Mouse (Mus musculus): ENCODE results near the gene Ppm1a. TPM values are rescaled to one million over a fixed set of nuclear protein-coding genes. Genes with fewer than 3 reads are reported as not detected.

Ppm1a gene
- total RNA-seq, 2 experiments from 2014 or later = 253 to 266 TPM

GRCm38 (mm10) chr12:72820940-72821431, 63.7 kb downstream of the Ppm1a start:
- no peak for DNase-seq (ENCODE audit: low spot score in 2 of 2)

- no peak for DNase-seq (ENCODE audit: low spot score in 2 of 2)
Observed at GRCm38 (mm10) chr12:72821589-72821988, 64.3 kb downstream of the Ppm1a start.

- DNase-seq (ENCODE audit: low spot score in 2 of 2) = no peak
Observed at GRCm38 (mm10) chr12:72825656-72826055, 68.4 kb downstream of the Ppm1a start.

- DNase-seq (ENCODE audit: low spot score in 2 of 2) = no peak
Observed at GRCm38 (mm10) chr12:72828846-72829556, 71.7 kb downstream of the Ppm1a start.

- DNase-seq (ENCODE audit: low spot score in 2 of 2) = no peak
Observed at GRCm38 (mm10) chr12:72829777-72830176, 72.5 kb downstream of the Ppm1a start.

GRCm38 (mm10) chr12:72830317-72830716, 73.1 kb downstream of the Ppm1a start:
- DNase-seq (ENCODE audit: low spot score in 2 of 2) = peak; percentile 19 to 69

- DNase-seq (ENCODE audit: low spot score in 2 of 2) = peak; percentile 62 to 68
Observed at GRCm38 (mm10) chr12:72831711-72832432, 74.6 kb downstream of the Ppm1a start.

GRCm38 (mm10) chr12:72834773-72835517, 77.7 kb downstream of the Ppm1a start:
- no peak for DNase-seq (ENCODE audit: low spot score in 2 of 2)

- no peak for DNase-seq (ENCODE audit: low spot score in 2 of 2)
Observed at GRCm38 (mm10) chr12:72835518-72836015, 78.3 kb downstream of the Ppm1a start.

- DNase-seq (ENCODE audit: low spot score in 2 of 2) = no peak
Observed at GRCm38 (mm10) chr12:72837302-72837701, 80.0 kb downstream of the Ppm1a start.

- no peak for DNase-seq (ENCODE audit: low spot score in 2 of 2)
Observed at GRCm38 (mm10) chr12:72841500-72841899, 84.2 kb downstream of the Ppm1a start.

GRCm38 (mm10) chr12:72843135-72843534, 85.9 kb downstream of the Ppm1a start:
- no peak for DNase-seq (ENCODE audit: low spot score in 2 of 2)

GRCm38 (mm10) chr12:72843555-72843954, 86.3 kb downstream of the Ppm1a start:
- DNase-seq (ENCODE audit: low spot score in 2 of 2) = no peak

- DNase-seq (ENCODE audit: low spot score in 2 of 2) = no peak
Observed at GRCm38 (mm10) chr12:72843973-72844620, 86.8 kb downstream of the Ppm1a start.

- DNase-seq (ENCODE audit: low spot score in 2 of 2) = no peak
Observed at GRCm38 (mm10) chr12:72845946-72846345, 88.7 kb downstream of the Ppm1a start.

- DNase-seq (ENCODE audit: low spot score in 2 of 2) = peak in 1 of 2 experiments; percentile 61
Observed at GRCm38 (mm10) chr12:72847725-72848124, 90.5 kb downstream of the Ppm1a start.

Other genes starting within 250 kb of the Ppm1a start
- gene Pcnx4, start 221.1 kb upstream of the Ppm1a start, total RNA-seq (2021) = 10 to 100 TPM; 29.7 to 32.2 TPM
- not detected for gene Gm4756, start 107.8 kb upstream of the Ppm1a start, total RNA-seq (2021)
- gene Dhrs7, start 92.5 kb upstream of the Ppm1a start, total RNA-seq (2021) = 10 to 100 TPM; 45.9 to 49.9 TPM
- not detected for gene Six6, start 182.4 kb downstream of the Ppm1a start, total RNA-seq (2021)
- gene 4930447C04Rik, start 183.3 kb downstream of the Ppm1a start, total RNA-seq (2021) = 1 to 10 TPM; 4.0 to 5.9 TPM